Mouse (Mus musculus): ENCODE results near the gene Herc3. TPM values are rescaled to one million over a fixed set of nuclear protein-coding genes. Genes with fewer than 3 reads are reported as not detected.

Gene Herc3
- polyA plus RNA-seq, 1 experiment, result 95.9 TPM

DNA sequence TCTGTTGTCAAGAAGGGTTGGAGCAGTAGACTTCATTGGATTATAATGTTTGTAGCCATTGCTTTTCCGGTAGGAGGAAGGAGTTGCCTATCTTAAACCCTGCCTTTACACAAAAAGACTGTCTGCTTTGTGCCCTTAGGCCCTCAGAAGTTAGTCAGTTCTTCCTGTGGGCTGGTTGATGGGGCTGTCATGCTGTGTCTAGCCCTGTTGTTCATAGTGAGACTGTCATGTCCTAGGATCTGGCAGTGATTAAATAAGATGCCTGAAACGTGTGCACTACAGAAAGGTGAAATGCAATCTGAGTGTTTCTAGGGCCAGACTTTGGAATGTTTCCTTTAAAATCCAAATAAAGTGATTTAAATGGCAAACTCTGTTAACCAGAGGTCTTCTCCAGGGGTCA lies 10.9 kb downstream of the Herc3 start:
- Histone ChIP-seq H3K4me1 (replicated peaks; ENCODE audit: control insufficient read depth, insufficient read depth, low read length) (peaks cover 22% of the 10 kb centered on the region), H3K27me3 (ENCODE audit: control insufficient read depth, insufficient read depth, low read length) (no peaks in the 10 kb centered on the region), H3K36me3 (ENCODE audit: control insufficient read depth, insufficient read depth, low read length) (peaks cover 1% of the 10 kb centered on the region; the same call in 1 of the 2 replicates), H3K27ac (ENCODE audit: control insufficient read depth, insufficient read depth, low read length) (no peak overlapping the region), H3K4me3 (ENCODE audit: control insufficient read depth, insufficient read depth, low read length) (no peak overlapping the region)
- DNase-seq, result no peak
- WGBS, result 73% methylated on average over 2 of the region's 2 CpGs
- TF ChIP-seq POLR2A (IDR thresholded peaks at IDR 0.05; ENCODE audit: control insufficient read depth, extremely low read depth, insufficient read depth, low read length, poor library complexity) (no peak), CTCF (IDR thresholded peaks at IDR 0.05; ENCODE audit: borderline replicate concordance, control insufficient read depth, extremely low read depth, insufficient read depth, low read length, poor library complexity) (no peak)

DNA sequence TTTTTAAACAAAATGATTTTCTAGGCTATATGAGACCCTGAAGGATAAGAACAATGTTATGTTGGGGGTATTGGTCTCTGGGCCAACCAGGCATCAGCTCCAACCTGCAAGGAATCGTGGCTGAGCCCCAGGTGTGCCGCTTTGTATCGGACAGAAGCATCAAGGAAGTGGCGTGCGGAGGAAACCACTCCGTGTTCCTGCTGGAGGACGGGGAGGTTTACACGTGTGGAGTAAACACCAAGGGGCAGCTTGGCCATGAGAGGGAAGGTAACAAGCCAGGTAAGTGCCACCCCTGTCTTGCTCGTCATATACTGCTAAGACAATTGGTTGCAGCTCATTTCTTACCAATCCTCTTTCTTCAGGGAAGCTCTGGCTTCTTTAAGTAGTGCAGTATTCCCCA lies 12.3 kb downstream of the Herc3 start:
- no peak overlapping the region for H3K4me3 ChIP-seq (ENCODE audit: control insufficient read depth, insufficient read depth, low read length)
- H3K27ac ChIP-seq (ENCODE audit: control insufficient read depth, insufficient read depth, low read length), result peak overlapping the region; percentile 41
- peak; percentile 50 for DNase-seq
- H3K36me3 ChIP-seq (ENCODE audit: control insufficient read depth, insufficient read depth, low read length), result peaks cover 8% of the 10 kb centered on the region
- WGBS, result 9% methylated on average over 9 of the region's 9 CpGs
- TF ChIP-seq POLR2A (IDR thresholded peaks at IDR 0.05; ENCODE audit: control insufficient read depth, extremely low read depth, insufficient read depth, low read length, poor library complexity) (no peak), CTCF (IDR thresholded peaks at IDR 0.05; ENCODE audit: borderline replicate concordance, control insufficient read depth, extremely low read depth, insufficient read depth, low read length, poor library complexity) (no peak)
- H3K27me3 ChIP-seq (ENCODE audit: control insufficient read depth, insufficient read depth, low read length), result no peaks in the 10 kb centered on the region
- H3K4me1 ChIP-seq (replicated peaks; ENCODE audit: control insufficient read depth, insufficient read depth, low read length), result peaks cover 19% of the 10 kb centered on the region

DNA sequence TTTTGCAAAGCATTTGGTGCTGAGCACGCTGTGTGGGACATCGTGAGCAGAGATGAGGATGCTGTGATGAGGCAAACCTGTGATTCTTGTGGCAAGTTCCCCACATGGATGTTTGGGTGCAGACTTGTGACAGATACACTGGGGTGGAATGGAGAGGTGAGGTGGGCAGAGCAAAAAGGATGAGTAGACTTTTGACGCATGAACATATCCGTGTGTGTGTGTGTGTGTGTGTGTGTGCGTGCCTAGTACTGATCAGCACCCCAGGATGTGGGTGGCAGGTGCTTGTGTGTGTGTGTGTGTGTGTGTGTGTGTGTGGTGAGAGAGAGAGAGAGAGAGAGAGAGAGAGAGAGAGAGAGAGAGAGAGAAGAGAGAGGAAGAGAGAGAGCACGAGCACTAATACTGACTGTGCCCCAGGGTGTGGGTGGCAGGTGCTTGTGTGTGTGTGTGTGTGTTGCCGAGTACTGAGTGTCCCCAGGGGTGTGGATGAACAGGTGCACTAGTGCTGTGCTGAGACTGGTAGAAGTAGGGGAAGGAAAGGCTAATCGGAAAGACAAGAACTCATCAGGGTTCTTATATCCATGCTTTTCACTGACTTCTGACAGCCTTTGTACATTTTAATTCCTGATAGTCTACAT lies 13.0 kb downstream of the Herc3 start:
- Histone ChIP-seq H3K27me3 (ENCODE audit: control insufficient read depth, insufficient read depth, low read length) (no peaks in the 10 kb centered on the region), H3K27ac (ENCODE audit: control insufficient read depth, insufficient read depth, low read length) (peak overlapping the region; percentile 76), H3K4me3 (ENCODE audit: control insufficient read depth, insufficient read depth, low read length) (no peak overlapping the region), H3K36me3 (ENCODE audit: control insufficient read depth, insufficient read depth, low read length) (peaks cover 11% of the 10 kb centered on the region), H3K4me1 (replicated peaks; ENCODE audit: control insufficient read depth, insufficient read depth, low read length) (peaks cover 16% of the 10 kb centered on the region)
- WGBS, result 11% methylated on average over 8 of the region's 8 CpGs
- peak; percentile 64 for DNase-seq
- no peak for TF ChIP-seq CTCF (IDR thresholded peaks at IDR 0.05; ENCODE audit: borderline replicate concordance, control insufficient read depth, extremely low read depth, insufficient read depth, low read length, poor library complexity)
- no peak for TF ChIP-seq POLR2A (IDR thresholded peaks at IDR 0.05; ENCODE audit: control insufficient read depth, extremely low read depth, insufficient read depth, low read length, poor library complexity)

DNA sequence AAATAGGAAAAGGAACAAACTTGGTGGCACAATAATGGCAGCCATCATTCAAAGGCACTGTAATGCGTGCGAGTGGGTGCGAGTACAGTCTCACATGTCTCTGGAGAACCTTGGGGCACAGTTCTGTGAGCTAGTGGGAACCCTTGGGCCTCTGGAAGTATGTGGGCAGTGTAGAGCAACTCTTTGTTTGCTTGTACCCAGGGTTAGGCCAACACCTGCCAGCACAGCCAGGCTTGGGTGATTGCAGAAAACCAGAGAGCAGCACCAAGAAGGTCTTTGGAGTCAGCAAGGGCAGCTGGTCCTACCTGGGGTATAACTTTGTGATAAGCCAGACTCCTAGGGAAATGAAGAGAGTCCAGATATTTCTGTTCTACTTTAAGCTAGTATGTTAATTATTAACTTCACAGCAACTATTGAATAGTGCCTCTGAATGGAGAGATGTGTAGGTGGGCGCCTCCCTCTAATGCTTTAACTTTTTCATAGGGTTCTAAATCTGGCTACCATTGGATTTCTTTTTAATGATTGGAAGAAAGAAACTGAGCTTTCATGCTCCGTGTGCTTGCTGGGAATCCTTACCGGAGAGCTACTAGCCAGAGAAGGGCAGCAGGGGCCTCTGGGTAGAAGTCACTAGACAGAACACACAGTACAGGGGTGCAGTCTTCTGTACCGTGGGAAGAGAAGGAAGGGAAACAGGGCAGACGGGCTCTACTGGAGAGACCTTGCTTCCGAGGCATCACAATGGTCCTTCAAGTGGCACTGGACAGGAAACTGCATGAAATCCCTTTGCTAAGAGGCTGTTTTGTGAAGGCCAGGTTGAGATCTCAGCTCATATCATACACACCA lies 15.8 kb downstream of the Herc3 start:
- TF ChIP-seq CTCF (IDR thresholded peaks at IDR 0.05; ENCODE audit: borderline replicate concordance, control insufficient read depth, extremely low read depth, insufficient read depth, low read length, poor library complexity), result no peak
- TF ChIP-seq POLR2A (IDR thresholded peaks at IDR 0.05; ENCODE audit: control insufficient read depth, extremely low read depth, insufficient read depth, low read length, poor library complexity), result no peak
- 98% methylated on average over 9 of the region's 9 CpGs for WGBS
- no peak overlapping the region for H3K4me3 ChIP-seq (ENCODE audit: control insufficient read depth, insufficient read depth, low read length)
- H3K36me3 ChIP-seq (ENCODE audit: control insufficient read depth, insufficient read depth, low read length), result peaks cover 15% of the 10 kb centered on the region
- DNase-seq, result no peak
- peaks cover 15% of the 10 kb centered on the region for H3K4me1 ChIP-seq (replicated peaks; ENCODE audit: control insufficient read depth, insufficient read depth, low read length)
- H3K27ac ChIP-seq (ENCODE audit: control insufficient read depth, insufficient read depth, low read length), result no peak overlapping the region
- no peaks in the 10 kb centered on the region for H3K27me3 ChIP-seq (ENCODE audit: control insufficient read depth, insufficient read depth, low read length)

DNA sequence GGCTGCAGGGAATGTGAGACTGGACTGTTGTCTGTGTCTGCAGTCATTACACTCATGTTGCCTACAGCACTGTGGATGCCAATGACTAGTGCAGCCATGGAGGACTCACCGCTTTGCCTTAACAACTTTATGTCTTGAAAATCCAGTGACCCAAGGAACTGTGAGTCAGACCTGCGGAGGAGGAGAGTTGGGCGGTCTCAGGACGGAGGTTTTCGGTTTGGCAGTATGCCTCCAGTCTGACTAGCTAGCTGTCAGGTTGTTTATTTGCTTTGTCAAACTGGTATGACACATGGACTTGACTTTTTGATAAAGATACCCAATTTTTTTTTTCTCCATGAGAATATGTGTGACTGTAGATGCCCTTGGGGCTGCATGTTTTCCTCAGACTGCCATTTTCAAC lies 16.6 kb downstream of the Herc3 start:
- H3K4me3 ChIP-seq (ENCODE audit: control insufficient read depth, insufficient read depth, low read length), result no peak overlapping the region
- WGBS, result 89% methylated on average over 5 of the region's 5 CpGs
- H3K27ac ChIP-seq (ENCODE audit: control insufficient read depth, insufficient read depth, low read length), result no peak overlapping the region
- H3K4me1 ChIP-seq (replicated peaks; ENCODE audit: control insufficient read depth, insufficient read depth, low read length), result peaks cover 15% of the 10 kb centered on the region
- H3K36me3 ChIP-seq (ENCODE audit: control insufficient read depth, insufficient read depth, low read length), result peaks cover 15% of the 10 kb centered on the region
- no peaks in the 10 kb centered on the region for H3K27me3 ChIP-seq (ENCODE audit: control insufficient read depth, insufficient read depth, low read length)
- no peak for DNase-seq
- no peak for TF ChIP-seq POLR2A (IDR thresholded peaks at IDR 0.05; ENCODE audit: control insufficient read depth, extremely low read depth, insufficient read depth, low read length, poor library complexity)
- no peak for TF ChIP-seq CTCF (IDR thresholded peaks at IDR 0.05; ENCODE audit: borderline replicate concordance, control insufficient read depth, extremely low read depth, insufficient read depth, low read length, poor library complexity)

DNA sequence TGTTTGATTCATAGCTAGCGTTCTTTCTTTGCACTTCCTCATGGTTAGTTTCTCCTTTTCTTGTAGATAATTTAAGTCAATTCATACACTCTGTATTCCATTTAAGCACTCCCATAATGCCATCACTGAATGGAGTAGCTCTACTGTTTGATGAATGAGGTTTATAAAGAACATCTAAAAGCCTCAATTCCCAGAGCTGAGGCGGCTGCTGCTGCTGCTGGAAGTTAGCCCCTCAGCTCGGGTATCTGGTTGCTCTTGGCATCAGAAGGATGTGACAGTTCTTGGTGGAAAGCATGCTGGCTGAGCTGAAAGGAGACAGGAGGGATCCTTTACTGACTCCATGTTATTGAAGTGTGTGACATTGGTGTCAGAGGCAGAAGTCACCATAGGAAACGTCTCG lies 18.1 kb downstream of the Herc3 start:
- H3K4me1 ChIP-seq (replicated peaks; ENCODE audit: control insufficient read depth, insufficient read depth, low read length), result peaks cover 7% of the 10 kb centered on the region
- no peaks in the 10 kb centered on the region for H3K27me3 ChIP-seq (ENCODE audit: control insufficient read depth, insufficient read depth, low read length)
- H3K36me3 ChIP-seq (ENCODE audit: control insufficient read depth, insufficient read depth, low read length), result peaks cover 15% of the 10 kb centered on the region
- WGBS, result 95% methylated on average over 5 of the region's 5 CpGs
- H3K4me3 ChIP-seq (ENCODE audit: control insufficient read depth, insufficient read depth, low read length), result no peak overlapping the region
- DNase-seq, result no peak
- no peak for TF ChIP-seq POLR2A (IDR thresholded peaks at IDR 0.05; ENCODE audit: control insufficient read depth, extremely low read depth, insufficient read depth, low read length, poor library complexity)
- TF ChIP-seq CTCF (IDR thresholded peaks at IDR 0.05; ENCODE audit: borderline replicate concordance, control insufficient read depth, extremely low read depth, insufficient read depth, low read length, poor library complexity), result no peak
- H3K27ac ChIP-seq (ENCODE audit: control insufficient read depth, insufficient read depth, low read length), result no peak overlapping the region

All from thymus, adult 2 months (tissue).